Mouse (Mus musculus) limb, embryonic 12.5 days (tissue): ENCODE results near the gene Copg1. TPM values are rescaled to one million over a fixed set of nuclear protein-coding genes. Genes with fewer than 3 reads are reported as not detected.
"Not testable (repeated sequence)": the region's sequence is repeated elsewhere in the genome, so short reads cannot be mapped to it uniquely, and the experiment has no call there.

Experiments used
- ATAC-seq: fragments of 200-750 bp; cut with Nextera tagmentation; 2 replicates; pipeline ENCODE4 v1.8.0; 2017; ENCODE audit warnings: low read depth, moderate TSS enrichment; ENCODE audit not compliant: insufficient number of reproducible peaks, insufficient read depth, low FRiP score, low TSS enrichment
- H3K27ac ChIP-seq: fragments of 300-500 bp; sonication (generic); 2 replicates; pipeline ENCODE4 v1.5.1; 2016; ENCODE audit warnings: mild to moderate bottlenecking, moderate library complexity
- H3K27me3 ChIP-seq: fragments of 300-500 bp; sonication (generic); 2 replicates; pipeline ENCODE4 v1.6.1; 2016; ENCODE audit warnings: mild to moderate bottlenecking, moderate library complexity
- H3K36me3 ChIP-seq: fragments of 300-500 bp; sonication (generic); 2 replicates; pipeline ENCODE4 v1.6.1; 2016; ENCODE audit warnings: mild to moderate bottlenecking, moderate library complexity
- H3K4me1 ChIP-seq: fragments of 300-500 bp; sonication (generic); replicated peaks from 2 replicates; pipeline ENCODE4 v1.6.1; 2016
- H3K4me2 ChIP-seq: fragments of 300-500 bp; sonication (generic); 2 replicates; pipeline ENCODE4 v1.6.1; 2016; ENCODE audit warnings: mild to moderate bottlenecking, moderate library complexity
- H3K4me3 ChIP-seq: fragments of 300-500 bp; sonication (generic); replicated peaks from 2 replicates; pipeline ENCODE4 v1.5.1; 2016; ENCODE audit warnings: mild to moderate bottlenecking
- H3K9ac ChIP-seq: fragments of 300-500 bp; sonication (generic); replicated peaks from 2 replicates; pipeline ENCODE4 v1.6.1; 2016; ENCODE audit warnings: mild to moderate bottlenecking, moderate library complexity
- H3K9me3 ChIP-seq: fragments of 300-500 bp; sonication (generic); 2 replicates; pipeline ENCODE4 v1.6.1; 2016; ENCODE audit warnings: mild to moderate bottlenecking, moderate library complexity
- WGBS: fragments of 180-500 bp; shearing (Covaris S2); methylation state at CpG from one replicate; pipeline ENCODE4 v1.1.7; 2016; 5-methylcytosine and 5-hydroxymethylcytosine counted together
- polyA plus RNA-seq: library from polyadenylated mRNA; unstranded; fragments of >200 nt; fragmentation: Nextera tagmentation; extraction: Ambion mirVana; gene quantifications from 2 replicates; pipeline ENCODE4 v1.2.1, GENCODE M21; 2016

Gene Copg1
- polyA plus RNA-seq, 1 experiment from 2014 or later: 169 TPM

DNA sequence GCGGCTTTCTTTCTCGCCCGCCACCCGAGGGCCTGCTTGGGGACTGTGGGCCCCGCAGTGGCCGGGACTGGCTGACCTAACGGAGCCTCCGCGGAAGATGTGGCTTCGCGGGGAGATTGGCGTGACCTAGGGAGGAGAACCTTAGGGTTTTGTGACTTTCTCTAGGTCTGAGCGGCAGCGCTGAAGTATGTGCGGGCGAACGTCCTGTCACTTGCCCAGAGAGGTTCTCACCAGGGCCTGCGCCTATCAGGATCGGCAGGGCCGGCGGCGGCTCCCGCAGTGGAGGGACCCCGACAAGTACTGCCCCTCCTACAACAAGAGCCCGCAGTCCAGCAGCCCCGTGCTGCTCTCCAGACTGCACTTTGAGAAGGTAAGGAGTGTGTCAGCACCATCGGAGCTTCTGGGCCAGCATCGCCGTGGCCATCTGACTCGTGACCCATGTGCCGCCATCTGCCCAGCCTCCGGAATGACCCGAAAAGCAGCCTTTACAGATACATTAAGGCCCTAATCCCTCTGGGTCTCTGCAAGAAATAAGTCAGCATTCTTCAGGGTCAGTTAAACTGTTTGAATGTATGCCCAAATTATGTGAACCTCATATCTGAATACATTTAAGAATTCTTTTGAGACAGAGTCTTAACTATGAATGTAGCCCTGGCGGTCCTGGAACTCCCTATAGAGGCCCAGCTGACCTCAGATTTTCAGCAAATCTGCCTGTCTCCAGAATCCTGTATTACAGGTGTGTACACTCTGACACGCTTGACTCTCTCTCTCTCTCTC lies 26.9 kb downstream of the Copg1 start:
- 3% methylated on average over 35 of the region's 35 CpGs for WGBS
- H3K4me3 ChIP-seq: peak overlapping the region; percentile 70
- peak overlapping the region; percentile 91 for H3K27ac ChIP-seq
- no peaks in the 10 kb centered on the region for H3K9me3 ChIP-seq
- H3K36me3 ChIP-seq: peaks cover 70% of the 10 kb centered on the region
- peaks cover 15% of the 10 kb centered on the region for H3K4me1 ChIP-seq
- H3K9ac ChIP-seq: peak overlapping the region; percentile 78
- H3K4me2 ChIP-seq: peak overlapping the region; percentile 88
- peak; percentile 22 for ATAC-seq
- no peaks in the 10 kb centered on the region for H3K27me3 ChIP-seq

DNA sequence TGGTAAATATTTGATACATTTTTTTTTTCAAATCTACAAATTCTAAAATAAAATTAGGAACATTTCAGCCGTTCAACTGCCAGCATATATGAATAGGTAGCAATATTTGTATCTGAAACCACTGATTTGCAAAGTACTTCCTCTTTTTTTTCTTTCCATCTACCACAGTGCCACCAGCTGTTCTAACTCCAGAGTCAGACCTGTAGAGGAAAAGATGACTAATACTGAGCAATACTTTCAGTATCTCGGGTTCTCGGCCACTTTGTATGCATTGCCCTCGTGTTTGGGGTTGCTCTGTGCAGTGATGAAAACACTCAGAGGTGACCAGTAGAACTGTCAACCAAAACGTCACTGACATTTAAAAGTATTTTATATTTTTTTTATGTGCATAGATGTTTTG lies 28.3 kb downstream of the Copg1 start:
- H3K27me3 ChIP-seq: no peaks in the 10 kb centered on the region
- peaks cover 15% of the 10 kb centered on the region for H3K4me1 ChIP-seq
- no peak overlapping the region for H3K9ac ChIP-seq
- H3K4me2 ChIP-seq: no peak overlapping the region
- no peaks in the 10 kb centered on the region for H3K9me3 ChIP-seq
- no peak overlapping the region for H3K4me3 ChIP-seq
- H3K27ac ChIP-seq: no peak overlapping the region
- ATAC-seq: no peak
- peaks cover 70% of the 10 kb centered on the region for H3K36me3 ChIP-seq
- 86% methylated on average over 5 of the region's 5 CpGs for WGBS

DNA sequence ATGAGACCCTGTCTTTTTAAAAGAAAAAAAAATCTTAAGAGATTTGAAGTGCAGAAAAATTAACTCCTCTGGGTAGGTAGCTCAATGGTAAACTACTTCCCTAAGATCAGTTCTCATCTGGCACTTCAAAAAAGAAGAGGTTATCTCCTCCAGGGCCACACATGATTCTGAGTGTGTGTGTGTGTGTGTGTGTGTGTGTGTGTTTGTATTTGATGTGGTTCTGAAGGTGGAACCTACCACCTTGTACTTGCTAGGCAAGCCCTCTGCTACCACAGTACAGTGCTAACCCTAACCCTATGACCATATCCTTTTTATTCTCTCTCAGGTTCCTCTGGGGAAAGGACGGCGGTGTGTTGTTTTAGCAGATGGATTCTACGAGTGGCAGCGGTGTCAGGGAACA lies 33.6 kb downstream of the Copg1 start:
- H3K4me1 ChIP-seq: no peaks in the 10 kb centered on the region
- H3K4me3 ChIP-seq: no peak overlapping the region
- no peak for ATAC-seq
- no peaks in the 10 kb centered on the region for H3K9me3 ChIP-seq
- H3K4me2 ChIP-seq: no peak overlapping the region
- H3K36me3 ChIP-seq: peaks cover 91% of the 10 kb centered on the region
- H3K27ac ChIP-seq: no peak overlapping the region
- H3K9ac ChIP-seq: no peak overlapping the region
- WGBS: 93% methylated on average over 4 of the region's 4 CpGs
- H3K27me3 ChIP-seq: no peaks in the 10 kb centered on the region

DNA sequence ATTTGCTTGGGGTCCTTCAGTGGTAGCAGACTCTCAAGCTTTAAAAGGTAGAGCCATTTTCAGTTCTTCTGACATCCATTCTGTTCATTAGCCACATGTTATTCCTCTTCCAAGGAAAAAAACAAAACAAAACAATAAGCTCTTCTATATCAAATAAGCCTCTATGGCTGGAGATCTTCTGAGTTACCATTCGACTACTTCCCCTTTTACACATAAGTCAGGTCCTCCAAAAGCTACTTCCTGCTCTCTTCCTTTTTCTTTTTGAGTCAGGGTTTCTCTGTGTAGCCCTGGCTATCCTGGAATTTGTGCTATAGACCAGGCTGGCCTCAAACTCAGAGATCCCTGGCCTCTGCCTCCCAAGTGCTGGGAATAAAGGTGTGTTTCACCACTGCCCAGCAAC lies 36.0 kb downstream of the Copg1 start:
- no peak overlapping the region for H3K4me3 ChIP-seq
- H3K36me3 ChIP-seq: peaks cover 81% of the 10 kb centered on the region
- WGBS: 85% methylated on average over 1 of the region's 1 CpGs

DNA sequence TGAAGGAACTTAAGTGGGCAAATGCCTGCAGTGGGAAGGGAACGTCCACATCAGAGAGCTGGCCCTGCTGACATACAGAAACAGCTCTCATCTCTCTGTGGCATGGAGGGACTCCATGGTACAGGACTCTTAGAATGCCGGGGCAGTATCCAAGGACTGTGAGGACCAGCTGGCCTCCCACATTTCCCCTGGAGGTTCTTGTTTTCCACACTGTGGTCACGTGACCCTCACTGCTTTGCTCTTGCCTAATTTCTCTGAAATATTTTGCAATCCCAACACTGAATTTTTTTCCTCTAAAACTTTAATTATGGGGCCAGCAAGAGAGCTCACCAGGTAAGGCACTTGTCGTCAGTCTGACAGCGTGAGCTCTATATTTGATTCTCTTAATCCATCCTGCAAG lies 47.4 kb downstream of the Copg1 start:
- no peak overlapping the region for H3K27ac ChIP-seq
- no peak overlapping the region for H3K4me2 ChIP-seq
- H3K27me3 ChIP-seq: no peaks in the 10 kb centered on the region
- no peak overlapping the region for H3K9ac ChIP-seq
- H3K36me3 ChIP-seq: peaks cover 64% of the 10 kb centered on the region
- no peaks in the 10 kb centered on the region for H3K9me3 ChIP-seq
- 0 out of 2 replicates have a peak, but pooled peaks cover 6% of the 10 kb centered on the region for H3K4me1 ChIP-seq
- no peak overlapping the region for H3K4me3 ChIP-seq
- no peak for ATAC-seq
- 84% methylated on average over 5 of the region's 5 CpGs for WGBS

More for the DNA sequence above, 36.0 kb downstream of the Copg1 start:
- Histone ChIP-seq H3K4me2 (no peak overlapping the region), H3K9me3 (no peaks in the 10 kb centered on the region), H3K27me3 (no peaks in the 10 kb centered on the region), H3K4me1 (no peaks in the 10 kb centered on the region), H3K9ac (no peak overlapping the region), H3K27ac (no peak overlapping the region)
- no peak for ATAC-seq

DNA sequence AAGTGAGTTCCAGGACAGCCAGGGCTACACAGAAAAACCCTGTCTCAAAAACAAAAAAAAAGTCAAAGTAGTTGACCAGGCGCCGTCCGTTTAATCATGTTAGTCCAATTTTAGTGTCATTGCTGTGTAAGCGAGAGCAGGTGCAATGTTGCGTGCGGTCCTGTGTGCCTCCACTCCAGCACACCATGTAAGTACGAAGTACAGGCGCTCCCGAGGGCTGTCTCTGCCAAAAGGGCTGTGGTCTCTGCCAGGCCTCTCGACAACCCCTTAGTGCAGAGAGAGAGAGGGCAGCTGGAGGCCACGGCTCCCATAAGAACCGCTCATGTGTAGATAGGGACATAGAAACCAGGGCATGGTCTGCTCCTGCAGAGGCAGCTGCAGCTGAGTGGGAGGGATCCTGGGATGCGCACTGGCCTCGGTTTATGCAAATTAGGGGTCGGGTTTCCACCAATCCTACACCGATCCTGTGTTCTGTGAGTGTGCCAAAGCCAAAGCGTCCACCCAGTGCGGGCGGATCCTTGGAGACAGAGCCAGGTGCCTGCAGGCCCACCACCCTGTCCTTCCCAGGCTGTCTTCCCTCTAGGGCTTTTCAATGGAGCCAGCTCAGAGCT lies 49.7 kb downstream of the Copg1 start:
- WGBS: 39% methylated on average over 19 of the region's 19 CpGs
- H3K4me1 ChIP-seq: 0 out of 2 replicates have a peak, but pooled peaks cover 6% of the 10 kb centered on the region
- H3K27me3 ChIP-seq: no peaks in the 10 kb centered on the region
- H3K36me3 ChIP-seq: peaks cover 44% of the 10 kb centered on the region
- peak overlapping the region; percentile 2; the same call in 1 of the 2 replicates for H3K27ac ChIP-seq
- peak; percentile 90 for ATAC-seq
- H3K4me2 ChIP-seq: no peak overlapping the region
- H3K9me3 ChIP-seq: no peaks in the 10 kb centered on the region
- no peak overlapping the region for H3K4me3 ChIP-seq
- H3K9ac ChIP-seq: no peak overlapping the region

DNA sequence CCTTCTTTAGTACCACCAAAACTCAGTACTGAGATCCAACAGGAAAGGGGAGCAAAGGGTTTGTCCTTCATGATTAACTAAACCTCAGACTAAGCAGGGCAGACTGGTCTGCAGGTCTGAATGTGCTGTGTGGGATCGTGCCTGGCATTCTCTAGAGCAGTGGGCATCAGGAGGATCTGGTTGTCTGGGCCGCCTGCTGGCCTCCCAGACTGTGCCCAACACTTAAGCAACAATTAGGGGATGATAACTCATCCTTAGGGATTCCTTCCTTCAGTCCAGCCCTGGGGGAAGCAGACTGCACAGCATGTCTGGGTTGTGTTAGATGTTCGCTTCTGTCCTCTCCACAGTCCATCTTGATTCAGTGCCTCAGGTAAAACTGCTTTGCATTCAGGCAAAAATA lies 51.3 kb downstream of the Copg1 start:
- ATAC-seq: no peak
- H3K9me3 ChIP-seq: no peaks in the 10 kb centered on the region
- no peak overlapping the region for H3K4me3 ChIP-seq
- H3K4me2 ChIP-seq: no peak overlapping the region
- H3K4me1 ChIP-seq: 0 out of 2 replicates have a peak, but pooled peaks cover 6% of the 10 kb centered on the region
- H3K36me3 ChIP-seq: peaks cover 30% of the 10 kb centered on the region
- 78% methylated on average over 3 of the region's 3 CpGs for WGBS
- no peak overlapping the region for H3K27ac ChIP-seq
- H3K9ac ChIP-seq: no peak overlapping the region
- H3K27me3 ChIP-seq: no peaks in the 10 kb centered on the region

DNA sequence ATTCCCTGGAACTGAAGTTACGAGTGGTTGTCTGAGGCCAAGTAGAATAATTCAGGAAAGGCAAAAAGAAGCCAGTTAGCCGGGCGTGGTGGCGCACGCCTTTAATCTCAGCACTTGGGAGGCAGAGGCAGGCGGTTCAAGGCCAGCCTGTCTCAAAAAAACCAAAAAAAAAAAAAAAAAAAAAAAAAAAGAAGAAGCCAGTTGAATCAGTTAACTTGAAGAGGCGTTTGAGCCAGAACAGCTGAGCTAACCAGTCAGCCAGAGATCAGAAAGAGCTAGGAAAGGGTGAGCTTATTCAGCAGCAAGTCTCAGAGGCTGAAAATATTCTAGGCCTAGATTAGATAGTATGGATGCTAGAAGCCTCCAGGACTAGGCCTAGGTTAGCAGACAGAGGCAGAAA lies 54.6 kb downstream of the Copg1 start:
- 86% methylated on average over 7 of the region's 7 CpGs for WGBS
- no peak overlapping the region for H3K9ac ChIP-seq

DNA sequence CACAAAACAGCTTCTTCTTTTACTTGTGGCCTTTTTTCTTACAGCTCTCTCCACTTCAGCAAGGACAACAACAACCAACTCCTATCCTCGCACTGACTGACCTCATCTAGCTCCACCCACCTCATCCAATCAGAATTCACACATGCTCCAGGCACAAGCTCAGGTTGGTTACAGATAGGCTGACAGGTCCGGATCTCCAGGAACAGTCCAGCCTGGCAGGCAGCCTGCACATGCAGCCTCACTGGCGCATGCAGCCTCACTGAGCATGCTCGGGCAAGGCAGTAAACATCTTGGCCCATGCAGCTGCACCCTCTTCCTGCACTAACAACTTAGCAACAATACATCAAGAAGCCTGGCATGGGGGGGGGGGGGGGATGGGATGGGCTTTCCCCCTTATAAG lies 74.8 kb downstream of the Copg1 start:
- peaks cover 15% of the 10 kb centered on the region; the same call in 1 of the 2 replicates for H3K9me3 ChIP-seq
- ATAC-seq, H3K9ac ChIP-seq, H3K36me3 ChIP-seq, H3K4me2 ChIP-seq, H3K27me3 ChIP-seq, H3K4me3 ChIP-seq, H3K27ac ChIP-seq, H3K4me1 ChIP-seq: not testable (repeated sequence)
- 68% methylated on average over 4 of the region's 4 CpGs for WGBS

More for the DNA sequence above, 54.6 kb downstream of the Copg1 start:
- no peak for ATAC-seq
- no peak overlapping the region for H3K4me3 ChIP-seq
- H3K9me3 ChIP-seq: no peaks in the 10 kb centered on the region
- no peaks in the 10 kb centered on the region for H3K27me3 ChIP-seq
- no peak overlapping the region for H3K4me2 ChIP-seq
- 0 out of 2 replicates have a peak, but pooled peaks cover 4% of the 10 kb centered on the region for H3K4me1 ChIP-seq
- no peaks in the 10 kb centered on the region for H3K36me3 ChIP-seq
- no peak overlapping the region for H3K27ac ChIP-seq
